Mouse (Mus musculus) stomach, postnatal 0 days (tissue): ENCODE measurements around the gene Ppan. TPM values are rescaled to one million over a fixed set of nuclear protein-coding genes. Genes with fewer than 3 reads are reported as not detected.

Source experiments
- ATAC-seq: fragments of 200-750 bp; cut with Nextera tagmentation; 2 replicates; pipeline ENCODE4 v1.8.0; 2017; ENCODE audit not compliant: low FRiP score, low TSS enrichment
- DNase-seq: peaks from one replicate; pipeline ENCODE4 v3.0.0-alpha.2; 2016; ENCODE audit warnings: low spot score
- H3K27ac ChIP-seq: fragments of 300-500 bp; sonication (generic); replicated peaks from 2 replicates; pipeline ENCODE4 v1.5.1; 2014; ENCODE audit warnings: mild to moderate bottlenecking, control low read depth
- H3K27me3 ChIP-seq: fragments of 300-500 bp; sonication (generic); 2 replicates; pipeline ENCODE4 v1.6.1; 2014; ENCODE audit warnings: low read length; ENCODE audit not compliant: control insufficient read depth, insufficient read depth
- H3K36me3 ChIP-seq: fragments of 300-500 bp; sonication (generic); 2 replicates; pipeline ENCODE4 v1.6.1; 2014; ENCODE audit warnings: low read length, mixed read lengths; ENCODE audit not compliant: control insufficient read depth, insufficient read depth
- H3K4me1 ChIP-seq: fragments of 300-500 bp; sonication (generic); replicated peaks from 2 replicates; pipeline ENCODE4 v1.6.1; 2014; ENCODE audit warnings: antibody characterized with exemption; ENCODE audit not compliant: control insufficient read depth, insufficient read depth
- H3K4me2 ChIP-seq: fragments of 300-500 bp; sonication (generic); replicated peaks from 2 replicates; pipeline ENCODE4 v1.6.1; 2014; ENCODE audit warnings: low read depth, mild to moderate bottlenecking, control low read depth, moderate library complexity
- H3K4me3 ChIP-seq: fragments of 300-500 bp; sonication (generic); 2 replicates; pipeline ENCODE4 v1.5.1; 2014; ENCODE audit warnings: low read depth, low read length, control low read depth
- H3K9ac ChIP-seq: fragments of 300-500 bp; sonication (generic); 2 replicates; pipeline ENCODE4 v1.6.1; 2014; ENCODE audit warnings: mild to moderate bottlenecking, low read length, control low read depth, mixed read lengths
- H3K9me3 ChIP-seq: fragments of 300-500 bp; sonication (generic); 2 replicates; pipeline ENCODE4 v1.6.1; 2016; ENCODE audit warnings: low read length; ENCODE audit not compliant: control insufficient read depth
- CTCF ChIP-seq: IDR thresholded peaks from 2 replicates; pipeline ENCODE4 v1.5.1; 2016; ENCODE audit warnings: antibody characterized with exemption, low read depth, mild to moderate bottlenecking, moderate library complexity
- EP300 ChIP-seq: optimal IDR thresholded peaks from 2 replicates; pipeline ENCODE3; 2016; ENCODE audit warnings: antibody characterized with exemption
- WGBS: fragments of 180-500 bp; shearing (Covaris S2); extraction: QIAGEN DNeasy Blood & Tissue Kit; methylation state at CpG from one replicate; pipeline ENCODE4 v1.1.7; 2014; 5-methylcytosine and 5-hydroxymethylcytosine counted together
- polyA plus RNA-seq: library from polyadenylated mRNA; unstranded; fragments of >200 nt; fragmentation: Nextera tagmentation; extraction: Ambion mirVana; gene quantifications from 2 replicates; pipeline ENCODE4 v1.2.1, GENCODE M21; 2015

Gene Ppan
- 32.4 and 37.3 TPM in 2 replicates for polyA plus RNA-seq

- Histone ChIP-seq H3K27ac (peak within 1 kb of the TSS; percentile 93), H3K36me3 (peaks cover 29% of the 10 kb centered on the region), H3K9ac (peak within 1 kb of the TSS; percentile 81), H3K4me3 (peak within 1 kb of the TSS; percentile 76), H3K9me3 (no peaks in the 10 kb centered on the region), H3K4me1 (no peaks in the 10 kb centered on the region; the same call in 1 of the 2 replicates), H3K27me3 (no peaks in the 10 kb centered on the region), H3K4me2 (peak within 1 kb of the TSS; percentile 81)
- under 1% methylated on average over 36 of the region's 43 CpGs for WGBS
- DNase-seq (peak; percentile 94), ATAC-seq (peak; percentile 97)
- TF ChIP-seq EP300 (peak; percentile 56), CTCF (0 out of 2 replicates have a peak, but pooled peaks have one; percentile 27)
Measured at GRCm38 (mm10) chr9:20887704-20888385, at the start of gene Ppan. Gene Ppan, plus strand, starts transcription at chr9:20888175.

- no peak overlapping the region for H3K4me3 ChIP-seq
- H3K4me1 ChIP-seq: no peaks in the 10 kb centered on the region
- TF ChIP-seq EP300 (no peak), CTCF (no peak)
- 56% methylated on average over 6 of the region's 6 CpGs for WGBS
- ATAC-seq (no peak), DNase-seq (no peak)
- H3K36me3 ChIP-seq: no peaks in the 10 kb centered on the region
- H3K9ac ChIP-seq: no peak overlapping the region
- H3K9me3 ChIP-seq: no peaks in the 10 kb centered on the region
- H3K4me2 ChIP-seq: no peak overlapping the region
- H3K27me3 ChIP-seq: no peaks in the 10 kb centered on the region
- H3K27ac ChIP-seq: no peak overlapping the region
Measured at GRCm38 (mm10) chr9:20838931-20839330, 49.0 kb upstream of the Ppan start.

GRCm38 (mm10) chr9:20842211-20842610 lies 45.8 kb upstream of the Ppan start:
- ATAC-seq: no peak
- Histone ChIP-seq H3K27me3 (no peaks in the 10 kb centered on the region), H3K4me3 (no peak overlapping the region), H3K9ac (no peak overlapping the region), H3K36me3 (no peaks in the 10 kb centered on the region), H3K9me3 (no peaks in the 10 kb centered on the region), H3K4me1 (no peaks in the 10 kb centered on the region), H3K27ac (no peak overlapping the region), H3K4me2 (no peak overlapping the region)
- DNase-seq: no peak
- TF ChIP-seq CTCF: no peak
- TF ChIP-seq EP300: no peak
- 47% methylated on average over 4 of the region's 4 CpGs for WGBS

GRCm38 (mm10) chr9:20842670-20843069 lies 45.3 kb upstream of the Ppan start:
- no peak overlapping the region for H3K4me3 ChIP-seq
- no peaks in the 10 kb centered on the region for H3K4me1 ChIP-seq
- ATAC-seq: no peak
- H3K27me3 ChIP-seq: no peaks in the 10 kb centered on the region
- H3K27ac ChIP-seq: no peak overlapping the region
- TF ChIP-seq EP300 (no peak), CTCF (peak; percentile 73)
- no peak overlapping the region for H3K9ac ChIP-seq
- 24% methylated on average over 2 of the region's 2 CpGs for WGBS
- no peaks in the 10 kb centered on the region for H3K36me3 ChIP-seq
- H3K9me3 ChIP-seq: no peaks in the 10 kb centered on the region
- DNase-seq: no peak
- H3K4me2 ChIP-seq: no peak overlapping the region

- Histone ChIP-seq H3K4me1 (no peaks in the 10 kb centered on the region), H3K9ac (no peak overlapping the region), H3K4me3 (no peak overlapping the region), H3K36me3 (no peaks in the 10 kb centered on the region), H3K27me3 (no peaks in the 10 kb centered on the region), H3K27ac (no peak overlapping the region), H3K9me3 (no peaks in the 10 kb centered on the region), H3K4me2 (no peak overlapping the region)
- DNase-seq: no peak
- WGBS: 84% methylated on average over 2 of the region's 2 CpGs
- TF ChIP-seq EP300 (no peak), CTCF (no peak)
- no peak for ATAC-seq
Measured at GRCm38 (mm10) chr9:20850179-20850578, 37.8 kb upstream of the Ppan start.

- DNase-seq: peak; percentile 81
- peak; percentile 73 for ATAC-seq
- Histone ChIP-seq H3K9ac (no peak overlapping the region), H3K4me2 (no peak overlapping the region), H3K4me1 (no peaks in the 10 kb centered on the region), H3K36me3 (no peaks in the 10 kb centered on the region), H3K9me3 (no peaks in the 10 kb centered on the region), H3K27ac (no peak overlapping the region), H3K27me3 (no peaks in the 10 kb centered on the region), H3K4me3 (no peak overlapping the region)
- WGBS: 7% methylated on average over 6 of the region's 6 CpGs
- TF ChIP-seq EP300: no peak
- TF ChIP-seq CTCF: 0 out of 2 replicates have a peak, but pooled peaks have one; percentile 9
Measured at GRCm38 (mm10) chr9:20857131-20857530, 30.8 kb upstream of the Ppan start.
